Mouse (Mus musculus): ENCODE data around the gene Fam129a. TPM values are rescaled to one million over a fixed set of nuclear protein-coding genes. Genes with fewer than 3 reads are reported as not detected.

The Fam129a gene
- polyA plus RNA-seq, 1 experiment from 2014 or later, result 2.2 TPM

GRCm38 (mm10) chr1:151716024-151716710 lies 145.2 kb downstream of the Fam129a start:
- Histone ChIP-seq H3K9ac (replicated peaks) (no peak overlapping the region), H3K27ac (replicated peaks) (no peak overlapping the region), H3K4me1 (peaks cover under 1% of the 10 kb centered on the region; the same call in 1 of the 2 replicates), H3K9me3 (no peaks in the 10 kb centered on the region), H3K36me3 (no peaks in the 10 kb centered on the region), H3K4me3 (no peak overlapping the region), H3K27me3 (no peaks in the 10 kb centered on the region), H3K4me2 (replicated peaks) (no peak overlapping the region)
- no peak for ATAC-seq (replicated peaks)
- 78% methylated on average over 11 of the region's 11 CpGs for WGBS

- no peak for ATAC-seq (replicated peaks)
- no peaks in the 10 kb centered on the region for H3K9me3 ChIP-seq
- H3K36me3 ChIP-seq, result no peaks in the 10 kb centered on the region
- H3K27ac ChIP-seq (replicated peaks), result no peak overlapping the region
- H3K9ac ChIP-seq (replicated peaks), result no peak overlapping the region
- 98% methylated on average over 5 of the region's 5 CpGs for WGBS
- H3K27me3 ChIP-seq, result no peaks in the 10 kb centered on the region
- no peak overlapping the region for H3K4me2 ChIP-seq (replicated peaks)
- no peak overlapping the region for H3K4me3 ChIP-seq
- H3K4me1 ChIP-seq, result peaks cover 9% of the 10 kb centered on the region
Measured at GRCm38 (mm10) chr1:151717624-151718023, 146.6 kb downstream of the Fam129a start.

GRCm38 (mm10) chr1:151718575-151718974 lies 147.6 kb downstream of the Fam129a start:
- H3K9ac ChIP-seq (replicated peaks), result no peak overlapping the region
- H3K4me3 ChIP-seq, result no peak overlapping the region
- no peak for ATAC-seq (replicated peaks)
- H3K9me3 ChIP-seq, result no peaks in the 10 kb centered on the region
- no peak overlapping the region for H3K27ac ChIP-seq (replicated peaks)
- H3K4me1 ChIP-seq, result peaks cover 9% of the 10 kb centered on the region
- no peak overlapping the region for H3K4me2 ChIP-seq (replicated peaks)
- WGBS, result 88% methylated on average over 8 of the region's 8 CpGs
- H3K36me3 ChIP-seq, result no peaks in the 10 kb centered on the region
- no peaks in the 10 kb centered on the region for H3K27me3 ChIP-seq

- no peaks in the 10 kb centered on the region for H3K36me3 ChIP-seq
- no peaks in the 10 kb centered on the region for H3K27me3 ChIP-seq
- no peak overlapping the region for H3K4me3 ChIP-seq
- WGBS, result 90% methylated on average over 5 of the region's 5 CpGs
- H3K9me3 ChIP-seq, result no peaks in the 10 kb centered on the region
- ATAC-seq (replicated peaks), result no peak
- H3K9ac ChIP-seq (replicated peaks), result no peak overlapping the region
- H3K27ac ChIP-seq (replicated peaks), result no peak overlapping the region
- H3K4me1 ChIP-seq, result peaks cover 9% of the 10 kb centered on the region
- no peak overlapping the region for H3K4me2 ChIP-seq (replicated peaks)
Measured at GRCm38 (mm10) chr1:151719911-151720310, 148.9 kb downstream of the Fam129a start.

- no peak for ATAC-seq (replicated peaks)
- H3K27ac ChIP-seq (replicated peaks), result no peak overlapping the region
- no peaks in the 10 kb centered on the region for H3K9me3 ChIP-seq
- no peaks in the 10 kb centered on the region for H3K36me3 ChIP-seq
- WGBS, result 84% methylated on average over 2 of the region's 2 CpGs
- no peaks in the 10 kb centered on the region for H3K27me3 ChIP-seq
- no peak overlapping the region for H3K4me2 ChIP-seq (replicated peaks)
- peaks cover 9% of the 10 kb centered on the region for H3K4me1 ChIP-seq
- H3K4me3 ChIP-seq, result no peak overlapping the region
- no peak overlapping the region for H3K9ac ChIP-seq (replicated peaks)
Measured at GRCm38 (mm10) chr1:151720566-151720965, 149.6 kb downstream of the Fam129a start.

GRCm38 (mm10) chr1:151721357-151721983 lies 150.5 kb downstream of the Fam129a start:
- Histone ChIP-seq H3K4me2 (replicated peaks) (no peak overlapping the region), H3K27ac (replicated peaks) (0 out of 2 replicates have a peak overlapping the region, but pooled peaks have one; percentile 19), H3K9me3 (no peaks in the 10 kb centered on the region), H3K27me3 (no peaks in the 10 kb centered on the region), H3K9ac (replicated peaks) (no peak overlapping the region), H3K4me3 (no peak overlapping the region), H3K4me1 (peaks cover 9% of the 10 kb centered on the region), H3K36me3 (no peaks in the 10 kb centered on the region)
- peak; percentile 57 for ATAC-seq (replicated peaks)
- 39% methylated on average over 10 of the region's 10 CpGs for WGBS

- H3K4me1 ChIP-seq, result peaks cover 9% of the 10 kb centered on the region
- no peak for ATAC-seq (replicated peaks)
- H3K4me3 ChIP-seq, result no peak overlapping the region
- H3K9me3 ChIP-seq, result no peaks in the 10 kb centered on the region
- 92% methylated on average over 4 of the region's 4 CpGs for WGBS
- no peaks in the 10 kb centered on the region for H3K27me3 ChIP-seq
- no peaks in the 10 kb centered on the region for H3K36me3 ChIP-seq
- no peak overlapping the region for H3K9ac ChIP-seq (replicated peaks)
- H3K27ac ChIP-seq (replicated peaks), result no peak overlapping the region
- no peak overlapping the region for H3K4me2 ChIP-seq (replicated peaks)
Measured at GRCm38 (mm10) chr1:151723771-151724170, 152.8 kb downstream of the Fam129a start.

- WGBS, result 87% methylated on average over 2 of the region's 2 CpGs
- no peak overlapping the region for H3K4me3 ChIP-seq
- no peaks in the 10 kb centered on the region for H3K9me3 ChIP-seq
- no peak for ATAC-seq (replicated peaks)
- H3K9ac ChIP-seq (replicated peaks), result no peak overlapping the region
- H3K4me2 ChIP-seq (replicated peaks), result no peak overlapping the region
- no peaks in the 10 kb centered on the region for H3K36me3 ChIP-seq
- H3K4me1 ChIP-seq, result peaks cover 9% of the 10 kb centered on the region
- H3K27me3 ChIP-seq, result no peaks in the 10 kb centered on the region
- H3K27ac ChIP-seq (replicated peaks), result no peak overlapping the region
Measured at GRCm38 (mm10) chr1:151725590-151725989, 154.6 kb downstream of the Fam129a start.

GRCm38 (mm10) chr1:151726358-151726757 lies 155.4 kb downstream of the Fam129a start:
- no peak overlapping the region for H3K9ac ChIP-seq (replicated peaks)
- WGBS, result 79% methylated on average over 6 of the region's 6 CpGs
- ATAC-seq (replicated peaks), result no peak
- no peak overlapping the region for H3K4me3 ChIP-seq
- H3K27ac ChIP-seq (replicated peaks), result no peak overlapping the region
- H3K27me3 ChIP-seq, result no peaks in the 10 kb centered on the region
- no peaks in the 10 kb centered on the region for H3K36me3 ChIP-seq
- peaks cover 7% of the 10 kb centered on the region for H3K4me1 ChIP-seq
- no peak overlapping the region for H3K4me2 ChIP-seq (replicated peaks)
- H3K9me3 ChIP-seq, result no peaks in the 10 kb centered on the region

GRCm38 (mm10) chr1:151728141-151728540 lies 157.2 kb downstream of the Fam129a start:
- ATAC-seq (replicated peaks), result no peak
- WGBS, result 97% methylated on average over 4 of the region's 4 CpGs
- H3K27ac ChIP-seq (replicated peaks), result no peak overlapping the region
- H3K36me3 ChIP-seq, result no peaks in the 10 kb centered on the region
- H3K4me2 ChIP-seq (replicated peaks), result no peak overlapping the region
- H3K9me3 ChIP-seq, result no peaks in the 10 kb centered on the region
- no peak overlapping the region for H3K9ac ChIP-seq (replicated peaks)
- H3K4me1 ChIP-seq, result no peaks in the 10 kb centered on the region
- H3K27me3 ChIP-seq, result no peaks in the 10 kb centered on the region
- H3K4me3 ChIP-seq, result no peak overlapping the region

- H3K9ac ChIP-seq (replicated peaks), result no peak overlapping the region
- no peak overlapping the region for H3K4me3 ChIP-seq
- no peaks in the 10 kb centered on the region for H3K36me3 ChIP-seq
- 81% methylated on average over 2 of the region's 2 CpGs for WGBS
- H3K9me3 ChIP-seq, result no peaks in the 10 kb centered on the region
- no peak for ATAC-seq (replicated peaks)
- H3K4me1 ChIP-seq, result no peaks in the 10 kb centered on the region
- H3K27me3 ChIP-seq, result no peaks in the 10 kb centered on the region
- no peak overlapping the region for H3K4me2 ChIP-seq (replicated peaks)
- no peak overlapping the region for H3K27ac ChIP-seq (replicated peaks)
Measured at GRCm38 (mm10) chr1:151737146-151737545, 166.2 kb downstream of the Fam129a start.

- H3K27ac ChIP-seq (replicated peaks), result no peak overlapping the region
- no peak overlapping the region for H3K4me3 ChIP-seq
- no peaks in the 10 kb centered on the region for H3K4me1 ChIP-seq
- H3K9me3 ChIP-seq, result no peaks in the 10 kb centered on the region
- 95% methylated on average over 7 of the region's 7 CpGs for WGBS
- no peaks in the 10 kb centered on the region for H3K27me3 ChIP-seq
- H3K9ac ChIP-seq (replicated peaks), result no peak overlapping the region
- H3K4me2 ChIP-seq (replicated peaks), result no peak overlapping the region
- H3K36me3 ChIP-seq, result no peaks in the 10 kb centered on the region
- no peak for ATAC-seq (replicated peaks)
Measured at GRCm38 (mm10) chr1:151741199-151741621, 170.2 kb downstream of the Fam129a start.
